Comparison of ENCODE assay signal across 13 mouse cellular contexts in the genomic region with DNA sequence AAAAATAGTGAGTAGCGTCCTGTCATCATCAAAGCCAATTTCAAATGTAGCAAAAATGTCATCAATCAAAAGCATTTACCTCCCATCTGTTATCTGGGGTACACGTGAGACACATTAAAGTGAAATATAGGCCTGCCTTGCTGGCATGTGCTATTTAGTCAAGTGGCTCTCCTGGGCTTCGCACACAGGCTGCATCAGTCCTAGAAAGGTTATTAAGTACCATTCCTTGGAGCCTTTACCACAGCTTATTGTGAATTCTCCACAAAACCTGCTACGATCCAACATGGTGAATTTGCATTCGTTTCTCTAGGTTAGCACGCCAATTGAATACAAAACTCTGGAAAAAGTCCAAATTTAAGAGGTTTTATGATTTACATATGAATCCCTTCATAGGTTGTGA.
DNase-seq lines count a peak whose midpoint lies in the region; ATAC-seq and TF ChIP-seq lines count a peak whose summit lies in the region.
"Had no signal": no experiment of that assay in that cellular context is flagged by ENCODE, and none has a peak within 500 bp of the region (broad histone marks: within the 10 kb centered on the region; RNA-seq: fewer than 3 reads in every experiment).

No protein-coding gene starts in this region.

- no peak overlapping the region for H3K4me2 ChIP-seq in forebrain, embryonic 14.5 days (ENCODE audit: low read length)
- no peak overlapping the region for H3K4me2 ChIP-seq in forebrain, postnatal 0 days (ENCODE audit: low read depth)
- H3K4me2 ChIP-seq in midbrain, embryonic 13.5 days (replicated peaks) = no peak overlapping the region
- H3K4me2 ChIP-seq in midbrain, postnatal 0 days (ENCODE audit: low read depth, low read length, poor library complexity, severe bottlenecking) = no peak overlapping the region
- no peak overlapping the region for H3K4me2 ChIP-seq in limb, embryonic 14.5 days (replicated peaks; ENCODE audit: low read depth, low read length, severe bottlenecking)
- H3K4me2 ChIP-seq: heart, embryonic 13.5 days had no signal

- no peaks in the 10 kb centered on the region for H3K9me3 ChIP-seq in forebrain, embryonic 14.5 days (replicated peaks; ENCODE audit: control insufficient read depth, low read length)
- no peaks in the 10 kb centered on the region for H3K9me3 ChIP-seq in forebrain, postnatal 0 days (ENCODE audit: low read length)
- no peaks in the 10 kb centered on the region for H3K9me3 ChIP-seq in midbrain, embryonic 13.5 days
- no peaks in the 10 kb centered on the region for H3K9me3 ChIP-seq in midbrain, postnatal 0 days (ENCODE audit: low read length)
- no peaks in the 10 kb centered on the region for H3K9me3 ChIP-seq in limb, embryonic 14.5 days (ENCODE audit: control insufficient read depth, low read length)
- H3K9me3 ChIP-seq: heart, embryonic 13.5 days had no signal

- H3K9ac ChIP-seq in forebrain, embryonic 14.5 days (ENCODE audit: low read length) = no peak overlapping the region
- H3K9ac ChIP-seq in forebrain, postnatal 0 days = no peak overlapping the region
- H3K9ac ChIP-seq in midbrain, embryonic 13.5 days (replicated peaks) = no peak overlapping the region
- no peak overlapping the region for H3K9ac ChIP-seq in midbrain, postnatal 0 days (replicated peaks; ENCODE audit: low read length, poor library complexity, severe bottlenecking)
- H3K9ac ChIP-seq in limb, embryonic 14.5 days (ENCODE audit: low read depth, low read length, severe bottlenecking) = no peak overlapping the region
- H3K9ac ChIP-seq: heart, embryonic 13.5 days; liver, postnatal 0 days had no signal

- H3K4me3 ChIP-seq in forebrain, embryonic 14.5 days (ENCODE audit: low read depth, low read length) = no peak overlapping the region
- no peak overlapping the region for H3K4me3 ChIP-seq in forebrain, postnatal 0 days (ENCODE audit: low read depth, low read length)
- no peak overlapping the region for H3K4me3 ChIP-seq in midbrain, embryonic 13.5 days (replicated peaks)
- no peak overlapping the region for H3K4me3 ChIP-seq in midbrain, postnatal 0 days (ENCODE audit: low read depth, low read length)
- H3K4me3 ChIP-seq in limb, embryonic 14.5 days (replicated peaks; ENCODE audit: low read length) = no peak overlapping the region
- H3K4me3 ChIP-seq: heart, embryonic 13.5 days had no signal

- no peaks in the 10 kb centered on the region for H3K27me3 ChIP-seq in forebrain, embryonic 14.5 days (replicated peaks; ENCODE audit: control insufficient read depth, insufficient read depth, low read length)
- H3K27me3 ChIP-seq in forebrain, postnatal 0 days (ENCODE audit: insufficient read depth, low read length) = no peaks in the 10 kb centered on the region
- H3K27me3 ChIP-seq in midbrain, embryonic 13.5 days = no peaks in the 10 kb centered on the region
- no peaks in the 10 kb centered on the region for H3K27me3 ChIP-seq in midbrain, postnatal 0 days (ENCODE audit: insufficient read depth, low read length)
- H3K27me3 ChIP-seq in limb, embryonic 14.5 days (ENCODE audit: control insufficient read depth, insufficient read depth, low read length) = no peaks in the 10 kb centered on the region
- H3K27me3 ChIP-seq: heart, embryonic 13.5 days had no signal

- H3K4me1 ChIP-seq in forebrain, embryonic 14.5 days (ENCODE audit: control insufficient read depth, insufficient read depth, low read length) = peaks cover 10% of the 10 kb centered on the region; the same call in 1 of the 2 replicates
- H3K4me1 ChIP-seq in forebrain, postnatal 0 days (ENCODE audit: insufficient read depth) = no peaks in the 10 kb centered on the region
- H3K4me1 ChIP-seq in midbrain, embryonic 13.5 days (replicated peaks) = peaks cover 14% of the 10 kb centered on the region
- H3K4me1 ChIP-seq in midbrain, postnatal 0 days (ENCODE audit: insufficient read depth, low read length) = no peaks in the 10 kb centered on the region
- peaks cover 13% of the 10 kb centered on the region for H3K4me1 ChIP-seq in limb, embryonic 14.5 days (ENCODE audit: control insufficient read depth, insufficient read depth, low read length)

- intact Hi-C loops in left cerebral cortex, postnatal 14 days (cut with DNase I) = no loop called here
- intact Hi-C loops in heart, postnatal 10 days (cut with DNase I) = no loop called here

- H3K27ac ChIP-seq in forebrain, embryonic 14.5 days (ENCODE audit: low read depth, low read length) = no peak overlapping the region
- H3K27ac ChIP-seq in forebrain, postnatal 0 days (ENCODE audit: low read depth, low read length) = no peak overlapping the region
- H3K27ac ChIP-seq in midbrain, embryonic 13.5 days = no peak overlapping the region
- no peak overlapping the region for H3K27ac ChIP-seq in midbrain, postnatal 0 days (ENCODE audit: low read depth, low read length)
- no peak overlapping the region; the same call in 1 of the 2 replicates for H3K27ac ChIP-seq in limb, embryonic 14.5 days (replicated peaks; ENCODE audit: low read depth, low read length)
- H3K27ac ChIP-seq: heart, embryonic 13.5 days had no signal

- ATAC-seq in forebrain, embryonic 14.5 days = 0 out of 2 replicates have a peak, but pooled peaks have one; percentile 62
- no peak for ATAC-seq in forebrain, postnatal 0 days
- peak; percentile 63 for ATAC-seq in midbrain, embryonic 13.5 days
- ATAC-seq in midbrain, postnatal 0 days (ENCODE audit: low FRiP score) = no peak
- ATAC-seq in limb, embryonic 14.5 days (ENCODE audit: low FRiP score, low read depth) = peak; percentile 47; the same call in 1 of the 2 replicates
- ATAC-seq: liver, postnatal 0 days had no signal

- DNase-seq in forebrain, embryonic 14.5 days (ENCODE audit: low spot score) = peak; percentile 61
- no peak for DNase-seq in forebrain, postnatal 0 days
- no peak for DNase-seq in midbrain, postnatal 0 days (ENCODE audit: low spot score)
- DNase-seq in limb, embryonic 14.5 days (ENCODE audit: low spot score) = peak; percentile 20
- no peak for DNase-seq in left cerebral cortex, postnatal 14 days (ENCODE audit: low spot score in 2 of 2)
- no peak for DNase-seq in heart, postnatal 10 days
- DNase-seq: cerebellum, adult 11 months; cerebellum, postnatal 25 days; kidney, adult 18-20 months; liver, postnatal 0 days; right cerebral cortex, postnatal 4 days had no signal

- no peaks in the 10 kb centered on the region for H3K36me3 ChIP-seq in forebrain, embryonic 14.5 days (ENCODE audit: control insufficient read depth, insufficient read depth, low read length)
- H3K36me3 ChIP-seq in forebrain, postnatal 0 days (ENCODE audit: insufficient read depth) = no peaks in the 10 kb centered on the region
- H3K36me3 ChIP-seq in midbrain, embryonic 13.5 days = no peaks in the 10 kb centered on the region
- H3K36me3 ChIP-seq in midbrain, postnatal 0 days (ENCODE audit: insufficient read depth, low read length) = no peaks in the 10 kb centered on the region
- H3K36me3 ChIP-seq in limb, embryonic 14.5 days (ENCODE audit: control insufficient read depth, insufficient read depth, low read length) = no peaks in the 10 kb centered on the region
- H3K36me3 ChIP-seq: heart, embryonic 13.5 days had no signal

- 31% methylated on average over 6 of the region's 6 CpGs for WGBS in forebrain, embryonic 14.5 days
- 24% methylated on average over 6 of the region's 6 CpGs for WGBS in forebrain, postnatal 0 days
- 52% methylated on average over 6 of the region's 6 CpGs for WGBS in midbrain, embryonic 13.5 days
- 41% methylated on average over 6 of the region's 6 CpGs for WGBS in midbrain, postnatal 0 days
- WGBS in limb, embryonic 14.5 days = 27% methylated on average over 6 of the region's 6 CpGs

- no peak for TF ChIP-seq CTCF in forebrain, postnatal 0 days (IDR thresholded peaks at IDR 0.05; ENCODE audit: low read depth)
- no peak for TF ChIP-seq CTCF in midbrain, postnatal 0 days (IDR thresholded peaks at IDR 0.05)

- no peak for TF ChIP-seq POLR2A in limb, embryonic 14.5 days (IDR thresholded peaks at IDR 0.05; ENCODE audit: borderline replicate concordance, extremely low read depth, insufficient read depth, insufficient read length)

Comparison
In these comparisons a context has a peak if more than half of its experiments do, and no peak if none do; other contexts are left out.
1. ATAC-seq: peak in forebrain, embryonic 14.5 days (single experiment), midbrain, embryonic 13.5 days (single experiment) and limb, embryonic 14.5 days (single experiment); none in forebrain, postnatal 0 days (single experiment) and midbrain, postnatal 0 days (single experiment).
2. DNase-seq: peak in forebrain, embryonic 14.5 days (single experiment) and limb, embryonic 14.5 days (single experiment); none in forebrain, postnatal 0 days (single experiment), midbrain, postnatal 0 days (single experiment), left cerebral cortex, postnatal 14 days (0 of 2) and heart, postnatal 10 days (0 of 2).